Mouse (Mus musculus): ENCODE data around the gene Cnbd2. TPM values are rescaled to one million over a fixed set of nuclear protein-coding genes. Genes with fewer than 3 reads are reported as not detected.

The Cnbd2 gene
- polyA plus RNA-seq, 1 experiment from 2014 or later, result 4.4 TPM

DNA sequence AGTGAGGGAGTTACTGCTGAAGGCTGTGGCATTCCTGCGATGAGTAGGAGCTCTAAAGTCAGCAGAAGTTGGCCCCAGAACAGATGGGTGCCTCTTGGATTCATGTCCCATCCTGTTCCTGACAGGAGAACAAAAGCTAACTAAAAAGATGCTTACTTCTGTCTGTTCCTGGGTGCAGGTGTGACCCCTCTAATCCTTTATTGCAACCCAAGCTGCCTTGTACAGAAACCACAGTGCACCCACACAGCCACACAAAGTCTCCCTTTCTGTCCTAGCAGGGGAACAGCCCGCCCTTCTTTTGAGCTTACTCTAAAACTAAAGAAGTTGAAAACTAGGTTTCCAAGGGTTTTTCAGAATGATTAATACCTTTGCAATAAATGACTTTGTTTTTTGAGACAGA, 23.9 kb upstream of the Cnbd2 start:
- ATAC-seq (ENCODE audit: low FRiP score), result no peak
- DNase-seq (ENCODE audit: low spot score), result no peak
- no peaks in the 10 kb centered on the region for H3K9me3 ChIP-seq (ENCODE audit: control insufficient read depth, low read length)

DNA sequence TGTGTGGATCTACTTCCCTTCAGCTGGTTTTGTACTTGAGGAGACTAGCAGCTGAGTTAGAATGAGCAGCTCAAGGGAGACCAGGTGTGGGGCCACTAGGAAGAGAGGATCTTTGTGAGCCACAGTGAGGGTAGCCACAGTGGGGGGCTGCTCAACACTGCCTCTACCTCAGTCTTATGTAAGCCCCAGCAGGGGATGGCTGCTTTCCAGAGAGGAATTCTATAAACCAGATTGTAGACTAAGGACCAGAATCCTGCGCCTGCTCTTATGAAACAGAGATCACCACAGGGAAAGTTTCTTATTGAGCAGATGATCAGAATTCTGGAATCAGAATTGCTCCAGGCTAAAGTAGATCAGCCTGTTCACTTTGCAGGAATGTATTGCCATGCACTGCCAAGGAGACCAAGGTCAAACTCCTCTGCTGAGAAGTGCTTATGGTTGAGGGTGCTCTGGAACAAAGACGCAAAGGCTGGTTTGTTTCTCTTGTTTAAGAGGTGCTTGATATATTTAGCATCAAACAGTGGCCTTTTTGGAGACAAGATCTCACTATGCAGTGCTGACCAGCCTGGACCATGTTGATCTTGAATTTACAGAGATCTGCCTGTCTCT, 22.4 kb upstream of the Cnbd2 start:
- H3K4me2 ChIP-seq (replicated peaks; ENCODE audit: low read depth, low read length), result no peak overlapping the region

More for the DNA sequence above, 23.9 kb upstream of the Cnbd2 start:
- Histone ChIP-seq H3K4me3 (ENCODE audit: low read depth, low read length) (no peak overlapping the region), H3K4me2 (replicated peaks; ENCODE audit: low read depth, low read length) (no peak overlapping the region), H3K36me3 (ENCODE audit: control insufficient read depth, insufficient read depth, low read length) (no peaks in the 10 kb centered on the region), H3K27me3 (ENCODE audit: control insufficient read depth, insufficient read depth, low read length) (no peaks in the 10 kb centered on the region), H3K9ac (ENCODE audit: low read depth, low read length) (no peak overlapping the region), H3K4me1 (replicated peaks; ENCODE audit: control insufficient read depth, insufficient read depth, low read length) (no peaks in the 10 kb centered on the region), H3K27ac (ENCODE audit: low read depth, low read length) (no peak overlapping the region)
- WGBS, result 98% methylated on average over 2 of the region's 2 CpGs

DNA sequence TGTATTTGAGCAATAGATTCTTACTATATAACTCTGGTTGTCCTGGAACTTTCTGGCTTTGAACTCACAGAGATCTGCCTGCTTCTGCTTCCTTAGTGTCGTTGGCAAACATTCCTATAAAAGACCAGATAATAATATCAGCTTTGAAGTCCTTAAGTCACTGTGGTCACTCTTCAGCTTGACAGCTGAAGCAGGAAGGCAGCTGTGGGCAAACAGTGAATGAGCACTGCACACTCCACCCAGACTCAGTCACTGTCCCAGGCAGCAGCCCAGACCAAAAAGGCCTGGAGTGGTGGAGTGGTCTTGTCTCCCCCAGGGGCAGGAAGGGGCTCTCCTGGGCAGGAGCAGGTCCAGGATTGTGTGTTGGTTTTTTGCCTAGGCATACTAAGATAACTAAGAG, 20.1 kb upstream of the Cnbd2 start:
- no peak for DNase-seq (ENCODE audit: low spot score)
- 0 out of 2 replicates have a peak, but pooled peaks cover 2% of the 10 kb centered on the region for H3K36me3 ChIP-seq (ENCODE audit: control insufficient read depth, insufficient read depth, low read length)

More for the DNA sequence above, 22.4 kb upstream of the Cnbd2 start:
- Histone ChIP-seq H3K36me3 (ENCODE audit: control insufficient read depth, insufficient read depth, low read length) (no peaks in the 10 kb centered on the region), H3K9me3 (ENCODE audit: control insufficient read depth, low read length) (no peaks in the 10 kb centered on the region), H3K4me1 (replicated peaks; ENCODE audit: control insufficient read depth, insufficient read depth, low read length) (no peaks in the 10 kb centered on the region), H3K4me3 (ENCODE audit: low read depth, low read length) (no peak overlapping the region), H3K9ac (ENCODE audit: low read depth, low read length) (no peak overlapping the region), H3K27me3 (ENCODE audit: control insufficient read depth, insufficient read depth, low read length) (no peaks in the 10 kb centered on the region), H3K27ac (ENCODE audit: low read depth, low read length) (no peak overlapping the region)
- no peak for ATAC-seq (ENCODE audit: low FRiP score)
- 85% methylated on average over 2 of the region's 2 CpGs for WGBS
- no peak for DNase-seq (ENCODE audit: low spot score)

DNA sequence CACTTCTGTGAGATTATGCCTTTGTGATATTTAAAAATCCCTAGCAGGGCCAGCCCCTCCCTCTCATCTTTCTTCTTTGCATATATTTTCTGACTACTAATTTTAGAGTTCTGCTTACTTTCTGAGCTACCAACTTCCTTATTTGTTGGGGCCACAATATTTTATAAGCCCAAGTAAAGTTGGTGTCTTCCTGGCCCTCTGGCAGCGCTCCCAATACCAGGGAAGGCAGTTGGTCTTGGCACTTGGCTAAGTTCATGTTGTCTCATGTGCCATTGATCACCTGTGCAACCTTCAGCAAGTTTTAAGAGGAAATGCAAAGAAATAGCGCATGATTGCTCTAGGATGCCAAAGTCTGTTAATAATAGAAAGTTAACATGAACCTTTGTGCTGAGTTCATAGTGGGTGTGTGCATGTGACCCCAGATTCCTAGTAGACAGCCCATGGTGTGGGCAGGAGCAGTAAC, 16.5 kb upstream of the Cnbd2 start:
- DNase-seq (ENCODE audit: low spot score) (no peak), ATAC-seq (ENCODE audit: low FRiP score) (no peak)
- Histone ChIP-seq H3K4me2 (replicated peaks; ENCODE audit: low read depth, low read length) (no peak overlapping the region), H3K36me3 (ENCODE audit: control insufficient read depth, insufficient read depth, low read length) (0 out of 2 replicates have a peak, but pooled peaks cover 2% of the 10 kb centered on the region), H3K9ac (ENCODE audit: low read depth, low read length) (no peak overlapping the region), H3K27ac (ENCODE audit: low read depth, low read length) (no peak overlapping the region), H3K9me3 (ENCODE audit: control insufficient read depth, low read length) (no peaks in the 10 kb centered on the region), H3K4me3 (ENCODE audit: low read depth, low read length) (no peak overlapping the region), H3K27me3 (ENCODE audit: control insufficient read depth, insufficient read depth, low read length) (no peaks in the 10 kb centered on the region), H3K4me1 (replicated peaks; ENCODE audit: control insufficient read depth, insufficient read depth, low read length) (no peaks in the 10 kb centered on the region)
- WGBS, result 97% methylated on average over 2 of the region's 2 CpGs

More for the DNA sequence above, 20.1 kb upstream of the Cnbd2 start:
- no peak for ATAC-seq (ENCODE audit: low FRiP score)
- H3K9ac ChIP-seq (ENCODE audit: low read depth, low read length), result no peak overlapping the region
- no peaks in the 10 kb centered on the region for H3K4me1 ChIP-seq (replicated peaks; ENCODE audit: control insufficient read depth, insufficient read depth, low read length)
- no peak overlapping the region for H3K4me3 ChIP-seq (ENCODE audit: low read depth, low read length)
- no peaks in the 10 kb centered on the region for H3K27me3 ChIP-seq (ENCODE audit: control insufficient read depth, insufficient read depth, low read length)
- no peak overlapping the region for H3K4me2 ChIP-seq (replicated peaks; ENCODE audit: low read depth, low read length)
- no peak overlapping the region for H3K27ac ChIP-seq (ENCODE audit: low read depth, low read length)
- no peaks in the 10 kb centered on the region for H3K9me3 ChIP-seq (ENCODE audit: control insufficient read depth, low read length)
- WGBS, result 94% methylated on average over 1 of the region's 1 CpGs

DNA sequence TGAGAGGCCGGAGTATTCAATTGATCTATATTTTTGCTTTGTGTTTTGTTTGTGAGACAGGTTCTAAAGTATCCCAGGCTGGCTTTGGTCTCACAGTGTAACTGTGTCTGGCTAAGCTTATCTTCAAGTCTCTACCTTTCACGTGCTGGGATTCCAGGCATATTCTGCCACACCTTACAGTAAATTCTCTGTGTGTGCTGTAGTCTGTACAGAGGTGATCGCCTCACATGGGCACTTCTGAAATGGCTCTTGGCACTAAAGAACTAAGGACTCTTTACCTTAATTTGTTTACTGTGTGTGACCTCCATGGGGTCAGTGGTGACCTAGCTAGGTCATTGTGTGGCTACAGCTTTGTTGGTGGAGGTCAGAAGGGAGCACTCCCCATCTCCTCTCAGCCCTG, 15.9 kb upstream of the Cnbd2 start:
- Histone ChIP-seq H3K4me3 (ENCODE audit: low read depth, low read length) (no peak overlapping the region), H3K9ac (ENCODE audit: low read depth, low read length) (no peak overlapping the region), H3K4me1 (replicated peaks; ENCODE audit: control insufficient read depth, insufficient read depth, low read length) (no peaks in the 10 kb centered on the region), H3K9me3 (ENCODE audit: control insufficient read depth, low read length) (no peaks in the 10 kb centered on the region), H3K27ac (ENCODE audit: low read depth, low read length) (no peak overlapping the region), H3K4me2 (replicated peaks; ENCODE audit: low read depth, low read length) (no peak overlapping the region), H3K27me3 (ENCODE audit: control insufficient read depth, insufficient read depth, low read length) (no peaks in the 10 kb centered on the region), H3K36me3 (ENCODE audit: control insufficient read depth, insufficient read depth, low read length) (0 out of 2 replicates have a peak, but pooled peaks cover 2% of the 10 kb centered on the region)
- 95% methylated on average over 3 of the region's 3 CpGs for WGBS
- no peak for ATAC-seq (ENCODE audit: low FRiP score)
- no peak for DNase-seq (ENCODE audit: low spot score)

DNA sequence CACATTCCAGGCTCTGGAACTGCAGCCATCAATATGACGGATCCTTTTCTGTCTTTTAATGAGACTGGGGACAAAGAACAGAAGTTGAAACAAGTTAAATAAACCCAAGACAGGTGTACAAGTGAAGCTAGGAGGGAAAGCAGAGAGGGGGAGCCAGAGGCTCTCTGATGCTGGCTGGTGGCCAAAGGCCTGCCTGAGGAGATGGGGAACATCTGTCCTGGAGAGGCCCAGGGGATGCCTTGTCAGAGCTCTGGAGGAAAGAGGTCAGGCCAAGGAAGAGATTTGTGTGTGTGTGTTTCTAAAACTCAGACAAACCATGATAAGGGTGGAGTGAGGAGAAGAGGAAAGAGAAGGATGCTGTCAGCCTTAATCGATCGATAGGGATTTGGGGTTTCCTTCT, 14.4 kb upstream of the Cnbd2 start:
- DNase-seq (ENCODE audit: low spot score) (no peak), ATAC-seq (ENCODE audit: low FRiP score) (no peak)
- Histone ChIP-seq H3K27me3 (ENCODE audit: control insufficient read depth, insufficient read depth, low read length) (no peaks in the 10 kb centered on the region), H3K9me3 (ENCODE audit: control insufficient read depth, low read length) (no peaks in the 10 kb centered on the region), H3K9ac (ENCODE audit: low read depth, low read length) (no peak overlapping the region), H3K4me3 (ENCODE audit: low read depth, low read length) (no peak overlapping the region), H3K4me2 (replicated peaks; ENCODE audit: low read depth, low read length) (no peak overlapping the region), H3K27ac (ENCODE audit: low read depth, low read length) (no peak overlapping the region), H3K36me3 (ENCODE audit: control insufficient read depth, insufficient read depth, low read length) (0 out of 2 replicates have a peak, but pooled peaks cover 2% of the 10 kb centered on the region), H3K4me1 (replicated peaks; ENCODE audit: control insufficient read depth, insufficient read depth, low read length) (no peaks in the 10 kb centered on the region)
- 92% methylated on average over 3 of the region's 3 CpGs for WGBS

DNA sequence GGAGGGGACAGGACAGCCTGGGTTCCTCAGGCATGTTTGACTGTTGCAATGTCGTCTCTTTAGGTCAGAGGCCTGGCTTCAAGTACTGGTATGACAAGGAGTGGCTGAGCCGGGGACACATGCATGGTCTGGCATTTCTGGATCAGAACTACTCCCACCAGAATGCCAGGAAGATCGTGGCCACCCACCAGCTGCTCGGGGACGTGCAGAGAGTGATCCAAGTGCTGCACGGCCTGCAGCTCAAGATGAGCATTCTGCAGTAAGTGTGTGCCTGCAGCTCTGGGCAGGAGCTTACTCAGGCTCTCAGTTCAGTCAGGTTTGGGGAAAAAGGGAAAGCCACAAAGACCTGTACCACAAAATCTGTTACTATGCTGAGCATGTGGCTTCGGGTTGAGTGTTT, 13.6 kb upstream of the Cnbd2 start:
- no peak overlapping the region for H3K4me2 ChIP-seq (replicated peaks; ENCODE audit: low read depth, low read length)
- no peaks in the 10 kb centered on the region for H3K4me1 ChIP-seq (replicated peaks; ENCODE audit: control insufficient read depth, insufficient read depth, low read length)
- H3K27ac ChIP-seq (ENCODE audit: low read depth, low read length), result no peak overlapping the region
- ATAC-seq (ENCODE audit: low FRiP score) (no peak), DNase-seq (ENCODE audit: low spot score) (no peak)
- H3K27me3 ChIP-seq (ENCODE audit: control insufficient read depth, insufficient read depth, low read length), result no peaks in the 10 kb centered on the region
- WGBS, result 94% methylated on average over 7 of the region's 7 CpGs
- no peak overlapping the region for H3K4me3 ChIP-seq (ENCODE audit: low read depth, low read length)
- H3K36me3 ChIP-seq (ENCODE audit: control insufficient read depth, insufficient read depth, low read length), result peaks cover 5% of the 10 kb centered on the region; the same call in 1 of the 2 replicates
- no peaks in the 10 kb centered on the region for H3K9me3 ChIP-seq (ENCODE audit: control insufficient read depth, low read length)
- H3K9ac ChIP-seq (ENCODE audit: low read depth, low read length), result no peak overlapping the region

DNA sequence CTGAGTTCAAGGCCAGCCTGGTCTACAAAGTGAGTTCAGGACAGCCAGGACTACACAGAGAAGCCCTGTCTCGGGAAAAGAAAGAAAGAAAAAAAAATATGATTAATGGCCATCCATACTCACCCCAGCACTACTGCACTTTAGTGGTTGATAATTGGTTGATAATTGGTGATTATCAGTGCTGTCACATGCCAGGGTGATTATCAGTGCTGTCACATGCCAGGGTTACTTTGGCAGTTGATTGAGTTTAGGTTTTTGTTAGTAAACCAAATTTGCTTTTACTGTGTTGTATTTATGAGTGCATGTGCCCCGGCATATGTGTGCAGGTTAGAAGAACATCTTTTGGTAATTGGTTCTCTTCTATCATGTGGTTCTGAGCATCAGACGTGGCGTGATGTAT, 10.0 kb upstream of the Cnbd2 start:
- WGBS, result 95% methylated on average over 4 of the region's 4 CpGs
- Histone ChIP-seq H3K9me3 (ENCODE audit: control insufficient read depth, low read length) (no peaks in the 10 kb centered on the region), H3K36me3 (ENCODE audit: control insufficient read depth, insufficient read depth, low read length) (peaks cover 3% of the 10 kb centered on the region; the same call in 1 of the 2 replicates), H3K4me1 (replicated peaks; ENCODE audit: control insufficient read depth, insufficient read depth, low read length) (no peaks in the 10 kb centered on the region), H3K27me3 (ENCODE audit: control insufficient read depth, insufficient read depth, low read length) (no peaks in the 10 kb centered on the region), H3K9ac (ENCODE audit: low read depth, low read length) (no peak overlapping the region), H3K27ac (ENCODE audit: low read depth, low read length) (no peak overlapping the region), H3K4me2 (replicated peaks; ENCODE audit: low read depth, low read length) (no peak overlapping the region), H3K4me3 (ENCODE audit: low read depth, low read length) (no peak overlapping the region)
- ATAC-seq (ENCODE audit: low FRiP score) (no peak), DNase-seq (ENCODE audit: low spot score) (no peak)

DNA sequence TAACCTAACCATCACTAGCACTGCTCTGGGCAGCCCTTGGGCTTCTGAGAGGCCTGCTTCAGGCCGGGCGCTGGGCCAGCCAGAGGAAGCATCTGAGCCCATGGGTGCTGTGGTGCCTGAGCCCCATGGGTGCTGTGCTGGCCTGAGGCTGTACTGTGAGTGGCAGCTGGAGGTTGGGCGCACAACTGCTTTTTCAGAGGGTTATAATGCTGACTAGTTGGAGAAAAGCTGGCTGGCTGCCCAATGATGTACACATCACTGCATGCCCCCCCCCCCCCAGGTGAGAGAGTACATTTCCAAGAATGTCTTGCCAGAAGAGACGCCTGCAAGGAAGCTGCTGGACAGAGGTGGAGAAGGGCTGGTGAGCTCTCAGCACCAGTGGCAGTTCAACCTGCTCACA, 7.7 kb upstream of the Cnbd2 start:
- Histone ChIP-seq H3K4me2 (replicated peaks; ENCODE audit: low read depth, low read length) (no peak overlapping the region), H3K4me1 (replicated peaks; ENCODE audit: control insufficient read depth, insufficient read depth, low read length) (no peaks in the 10 kb centered on the region), H3K27me3 (ENCODE audit: control insufficient read depth, insufficient read depth, low read length) (no peaks in the 10 kb centered on the region), H3K9me3 (ENCODE audit: control insufficient read depth, low read length) (no peaks in the 10 kb centered on the region), H3K9ac (ENCODE audit: low read depth, low read length) (no peak overlapping the region), H3K27ac (ENCODE audit: low read depth, low read length) (no peak overlapping the region), H3K36me3 (ENCODE audit: control insufficient read depth, insufficient read depth, low read length) (peaks cover 3% of the 10 kb centered on the region; the same call in 1 of the 2 replicates), H3K4me3 (ENCODE audit: low read depth, low read length) (no peak overlapping the region)
- ATAC-seq (ENCODE audit: low FRiP score) (no peak), DNase-seq (ENCODE audit: low spot score) (no peak)
- 92% methylated on average over 4 of the region's 4 CpGs for WGBS
